Mouse (Mus musculus): ENCODE measurements around the gene Kif3a. TPM values are rescaled to one million over a fixed set of nuclear protein-coding genes. Genes with fewer than 3 reads are reported as not detected.

The Kif3a gene
- polyA plus RNA-seq, 1 experiment from 2014 or later: 27.4 TPM

DNA sequence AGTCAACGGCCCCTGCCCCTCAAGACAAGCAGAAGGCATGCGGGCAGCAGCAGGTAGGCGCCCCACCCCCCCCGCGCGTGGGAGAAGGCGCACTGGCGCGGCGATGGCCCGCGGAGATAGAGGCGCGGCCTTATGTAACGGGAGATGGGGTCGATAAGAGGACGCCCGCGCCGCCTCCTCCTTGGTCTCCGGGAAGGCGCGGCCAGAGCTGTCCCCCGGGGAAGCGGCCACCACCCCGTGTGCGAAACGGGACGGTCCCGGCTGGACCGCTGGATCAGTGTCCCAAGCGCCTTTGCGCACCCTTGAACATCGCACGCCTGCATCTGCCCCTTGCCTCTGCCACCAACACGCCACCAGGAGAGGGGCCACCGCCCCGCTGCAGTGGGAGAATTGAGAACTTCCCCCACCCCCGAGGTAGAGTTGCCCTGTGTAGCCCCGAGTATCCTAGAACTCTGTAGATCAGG is 69.0 kb downstream of the Kif3a start:
- DNase-seq (ENCODE audit: low spot score): no peak

DNA sequence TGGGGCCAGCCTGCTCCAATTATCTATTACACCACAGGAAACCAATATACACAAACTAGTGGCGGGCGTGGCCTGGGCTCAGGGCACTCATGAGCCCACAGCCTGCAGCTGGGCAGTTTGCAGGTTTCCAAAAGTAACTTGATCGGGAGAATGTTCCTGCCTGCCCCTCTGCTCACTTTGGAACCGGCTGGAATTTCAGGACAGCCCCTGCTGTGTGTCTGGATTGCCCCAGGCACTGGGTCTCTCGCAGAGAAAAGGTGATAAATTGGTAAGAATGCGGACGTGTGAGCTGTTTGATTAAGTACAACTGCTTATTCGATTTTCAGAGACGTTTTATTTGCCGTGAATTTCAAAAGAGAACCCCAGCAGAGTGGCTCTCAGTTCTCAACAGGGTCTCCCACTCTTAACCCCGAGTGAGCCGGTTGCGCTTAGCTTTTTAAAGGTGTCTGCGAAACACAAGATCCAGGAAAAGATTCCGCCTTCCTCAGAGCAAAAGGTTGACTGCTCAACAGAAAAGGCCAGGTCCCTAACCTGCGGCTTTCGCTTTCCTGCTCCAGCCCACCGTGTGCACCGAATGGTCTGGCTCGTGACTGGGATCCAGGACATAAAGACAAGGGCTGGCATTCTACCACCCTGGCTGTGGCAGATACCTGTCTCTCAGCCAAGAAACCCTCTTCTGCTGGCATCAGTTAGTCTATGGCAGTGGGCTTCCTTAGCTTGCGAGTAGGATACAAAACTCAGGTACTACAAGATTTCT is 70.0 kb downstream of the Kif3a start:
- H3K4me2 ChIP-seq: peak overlapping the region; percentile 38
- no peaks in the 10 kb centered on the region for H3K9me3 ChIP-seq (ENCODE audit: control insufficient read depth, low read length)
- 24% methylated on average over 21 of the region's 21 CpGs for WGBS
- H3K4me1 ChIP-seq (replicated peaks; ENCODE audit: control insufficient read depth, insufficient read depth, low read length): peaks cover 17% of the 10 kb centered on the region
- ATAC-seq (replicated peaks; ENCODE audit: low FRiP score) (no peak), DNase-seq (ENCODE audit: low spot score) (no peak)
- H3K4me3 ChIP-seq (ENCODE audit: low read depth, low read length): no peak overlapping the region
- peaks cover 28% of the 10 kb centered on the region for H3K27me3 ChIP-seq (replicated peaks; ENCODE audit: control insufficient read depth, insufficient read depth, low read length)
- H3K9ac ChIP-seq (ENCODE audit: low read depth, low read length): no peak overlapping the region
- no peak overlapping the region for H3K27ac ChIP-seq (ENCODE audit: low read depth, low read length)
- H3K36me3 ChIP-seq (ENCODE audit: control insufficient read depth, insufficient read depth, low read length): no peaks in the 10 kb centered on the region

More for the DNA sequence above, 69.0 kb downstream of the Kif3a start:
- H3K27ac ChIP-seq (ENCODE audit: low read depth, low read length): no peak overlapping the region
- H3K27me3 ChIP-seq (replicated peaks; ENCODE audit: control insufficient read depth, insufficient read depth, low read length): peaks cover 28% of the 10 kb centered on the region
- H3K9me3 ChIP-seq (ENCODE audit: control insufficient read depth, low read length): no peaks in the 10 kb centered on the region
- peak overlapping the region; percentile 36 for H3K4me3 ChIP-seq (ENCODE audit: low read depth, low read length)
- H3K9ac ChIP-seq (ENCODE audit: low read depth, low read length): no peak overlapping the region
- H3K4me2 ChIP-seq: peak overlapping the region; percentile 83
- H3K36me3 ChIP-seq (ENCODE audit: control insufficient read depth, insufficient read depth, low read length): no peaks in the 10 kb centered on the region
- peaks cover 17% of the 10 kb centered on the region for H3K4me1 ChIP-seq (replicated peaks; ENCODE audit: control insufficient read depth, insufficient read depth, low read length)
- WGBS: 1% methylated on average over 40 of the region's 40 CpGs
- ATAC-seq (replicated peaks; ENCODE audit: low FRiP score): peak; percentile 34; the same call in 1 of the 2 replicates

DNA sequence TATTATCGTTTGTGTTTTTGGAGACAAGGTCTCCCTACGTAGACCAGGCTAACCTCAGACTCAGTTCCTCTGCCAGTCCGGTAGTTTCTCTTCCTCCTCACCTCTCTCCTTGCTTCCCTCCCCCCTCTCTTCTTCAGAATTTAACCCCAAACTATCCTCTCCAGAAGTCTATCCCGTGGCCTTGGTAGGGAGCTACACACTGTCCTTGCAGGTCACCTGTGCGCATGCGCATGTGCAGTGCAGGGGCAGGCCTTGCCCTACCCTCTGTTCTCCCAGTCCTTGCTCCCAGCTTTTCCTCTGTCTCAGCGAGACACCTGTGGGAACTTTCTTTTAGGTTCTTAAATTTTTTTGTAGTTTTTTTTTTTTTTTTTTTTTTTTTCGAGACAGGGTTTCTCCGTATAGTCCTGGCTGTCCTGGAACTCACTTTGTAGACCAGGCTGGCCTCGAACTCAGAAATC is 70.7 kb downstream of the Kif3a start:
- Histone ChIP-seq H3K36me3 (ENCODE audit: control insufficient read depth, insufficient read depth, low read length) (no peaks in the 10 kb centered on the region), H3K9ac (ENCODE audit: low read depth, low read length) (no peak overlapping the region), H3K27me3 (replicated peaks; ENCODE audit: control insufficient read depth, insufficient read depth, low read length) (peaks cover 28% of the 10 kb centered on the region), H3K4me2 (no peak overlapping the region), H3K9me3 (ENCODE audit: control insufficient read depth, low read length) (no peaks in the 10 kb centered on the region), H3K4me3 (ENCODE audit: low read depth, low read length) (no peak overlapping the region), H3K27ac (ENCODE audit: low read depth, low read length) (no peak overlapping the region), H3K4me1 (replicated peaks; ENCODE audit: control insufficient read depth, insufficient read depth, low read length) (peaks cover 18% of the 10 kb centered on the region)
- DNase-seq (ENCODE audit: low spot score) (no peak), ATAC-seq (replicated peaks; ENCODE audit: low FRiP score) (no peak)
- WGBS: 70% methylated on average over 10 of the region's 10 CpGs

DNA sequence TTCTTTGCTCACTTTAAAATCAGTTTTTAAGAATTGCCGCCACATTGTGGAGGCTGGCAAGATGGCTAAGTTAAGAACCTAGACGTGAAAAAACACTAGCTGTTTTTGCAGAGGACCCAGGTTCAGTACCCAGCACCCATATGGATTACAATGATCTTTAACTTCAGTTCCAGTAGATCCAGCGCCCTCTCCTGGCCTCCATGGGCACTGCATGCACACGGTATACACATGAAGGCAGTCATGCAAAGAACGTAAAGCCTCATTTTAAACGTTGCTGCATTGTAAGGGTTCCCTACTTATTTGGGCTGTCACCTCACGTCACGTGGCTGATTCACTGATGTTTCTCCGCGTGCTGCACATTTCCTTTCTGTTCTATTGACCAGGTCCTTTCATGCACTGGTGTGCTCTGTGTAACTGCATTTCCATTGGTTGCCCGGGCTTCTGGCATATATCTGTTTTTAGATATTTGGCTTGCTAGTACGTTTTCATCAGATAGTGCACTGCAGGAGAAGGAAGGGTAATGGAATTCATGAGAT is 75.6 kb downstream of the Kif3a start:
- no peak overlapping the region for H3K4me3 ChIP-seq (ENCODE audit: low read depth, low read length)
- WGBS: 62% methylated on average over 12 of the region's 12 CpGs
- no peak overlapping the region for H3K4me2 ChIP-seq
- H3K9ac ChIP-seq (ENCODE audit: low read depth, low read length): no peak overlapping the region
- H3K27me3 ChIP-seq (replicated peaks; ENCODE audit: control insufficient read depth, insufficient read depth, low read length): peaks cover under 1% of the 10 kb centered on the region; the same call in 1 of the 2 replicates
- DNase-seq (ENCODE audit: low spot score) (no peak), ATAC-seq (replicated peaks; ENCODE audit: low FRiP score) (no peak)
- H3K9me3 ChIP-seq (ENCODE audit: control insufficient read depth, low read length): no peaks in the 10 kb centered on the region
- peaks cover 8% of the 10 kb centered on the region for H3K4me1 ChIP-seq (replicated peaks; ENCODE audit: control insufficient read depth, insufficient read depth, low read length)
- H3K27ac ChIP-seq (ENCODE audit: low read depth, low read length): no peak overlapping the region
- no peaks in the 10 kb centered on the region for H3K36me3 ChIP-seq (ENCODE audit: control insufficient read depth, insufficient read depth, low read length)

DNA sequence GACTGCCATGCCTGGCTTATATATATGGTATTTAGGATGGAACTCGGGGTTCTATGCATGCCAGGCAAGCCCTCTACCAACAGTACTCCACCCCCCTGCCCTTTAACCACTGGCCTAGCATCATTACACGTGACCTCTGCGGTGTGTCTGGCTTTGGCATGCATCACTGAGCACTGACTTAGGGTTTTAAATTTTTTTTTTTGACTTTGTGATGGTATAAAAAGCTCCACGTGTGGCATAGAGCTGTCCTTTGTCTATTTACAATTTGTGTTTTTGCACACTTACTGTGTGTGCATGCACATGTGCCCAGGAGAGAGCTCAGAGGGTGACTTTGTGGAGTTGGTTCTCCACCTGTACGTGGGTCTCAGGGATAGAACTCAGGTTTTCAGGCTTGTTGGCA is 76.8 kb downstream of the Kif3a start:
- WGBS: 77% methylated on average over 5 of the region's 5 CpGs
- H3K4me2 ChIP-seq: no peak overlapping the region

DNA sequence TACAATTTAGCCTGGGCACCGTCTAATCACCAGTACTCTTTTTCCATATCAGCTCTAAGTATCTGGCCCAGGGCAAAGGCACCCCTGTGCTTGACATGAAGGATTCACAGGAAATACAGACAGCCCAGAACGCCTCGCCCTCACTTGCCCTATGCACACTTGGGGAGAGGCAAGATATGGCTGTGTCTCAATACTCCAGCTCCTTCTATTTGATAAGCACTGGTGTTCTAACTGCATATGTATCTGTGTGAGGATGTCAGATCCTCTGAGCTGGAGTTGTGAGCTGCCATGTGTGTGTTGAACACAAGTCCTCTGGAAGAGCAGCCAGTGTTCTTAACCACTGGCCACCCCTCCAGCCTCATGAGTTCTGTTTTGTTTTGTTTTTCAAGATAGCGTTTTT is 84.3 kb downstream of the Kif3a start:
- H3K36me3 ChIP-seq (ENCODE audit: control insufficient read depth, insufficient read depth, low read length): peaks cover 21% of the 10 kb centered on the region
- DNase-seq (ENCODE audit: low spot score) (no peak), ATAC-seq (replicated peaks; ENCODE audit: low FRiP score) (peak; percentile 48)
- no peaks in the 10 kb centered on the region for H3K9me3 ChIP-seq (ENCODE audit: control insufficient read depth, low read length)
- no peak overlapping the region for H3K27ac ChIP-seq (ENCODE audit: low read depth, low read length)
- no peak overlapping the region for H3K4me3 ChIP-seq (ENCODE audit: low read depth, low read length)
- H3K27me3 ChIP-seq (replicated peaks; ENCODE audit: control insufficient read depth, insufficient read depth, low read length): no peaks in the 10 kb centered on the region
- H3K9ac ChIP-seq (ENCODE audit: low read depth, low read length): no peak overlapping the region
- H3K4me1 ChIP-seq (replicated peaks; ENCODE audit: control insufficient read depth, insufficient read depth, low read length): peaks cover 14% of the 10 kb centered on the region
- 71% methylated on average over 4 of the region's 4 CpGs for WGBS
- no peak overlapping the region for H3K4me2 ChIP-seq

More for the DNA sequence above, 76.8 kb downstream of the Kif3a start:
- Histone ChIP-seq H3K27me3 (replicated peaks; ENCODE audit: control insufficient read depth, insufficient read depth, low read length) (no peaks in the 10 kb centered on the region), H3K9me3 (ENCODE audit: control insufficient read depth, low read length) (no peaks in the 10 kb centered on the region), H3K4me3 (ENCODE audit: low read depth, low read length) (no peak overlapping the region), H3K9ac (ENCODE audit: low read depth, low read length) (no peak overlapping the region), H3K4me1 (replicated peaks; ENCODE audit: control insufficient read depth, insufficient read depth, low read length) (peaks cover 8% of the 10 kb centered on the region), H3K36me3 (ENCODE audit: control insufficient read depth, insufficient read depth, low read length) (no peaks in the 10 kb centered on the region), H3K27ac (ENCODE audit: low read depth, low read length) (no peak overlapping the region)
- DNase-seq (ENCODE audit: low spot score) (no peak), ATAC-seq (replicated peaks; ENCODE audit: low FRiP score) (no peak)

Other genes with a start within 250 kb of the Kif3a start
- 36.7 and 37.9 TPM in 2 replicates for gene Zcchc10, start 242.7 kb upstream of the Kif3a start, polyA plus RNA-seq (2014; fragmentation: Nextera tagmentation; extraction: Ambion mirVana)
- gene Aff4, start 216.5 kb upstream of the Kif3a start, polyA plus RNA-seq (2014; fragmentation: Nextera tagmentation; extraction: Ambion mirVana): 16.5 and 17.3 TPM in 2 replicates
- gene Leap2, start 144.2 kb upstream of the Kif3a start, polyA plus RNA-seq (2014; fragmentation: Nextera tagmentation; extraction: Ambion mirVana): 5.1 and 6.5 TPM in 2 replicates
- 746 and 848 TPM in 2 replicates for gene Uqcrq, start 136.5 kb upstream of the Kif3a start, polyA plus RNA-seq (2014; fragmentation: Nextera tagmentation; extraction: Ambion mirVana)
- gene Gdf9, start 136.4 kb upstream of the Kif3a start, polyA plus RNA-seq (2014; fragmentation: Nextera tagmentation; extraction: Ambion mirVana): 0.30 and 0.89 TPM in 2 replicates
- 0.10 TPM in 1 of 2 replicates, not detected in the other for gene Gm10447, start 110.3 kb upstream of the Kif3a start, polyA plus RNA-seq (2014; fragmentation: Nextera tagmentation; extraction: Ambion mirVana)
- 2.6 and 2.7 TPM in 2 replicates for gene Shroom1, start 110.2 kb upstream of the Kif3a start, polyA plus RNA-seq (2014; fragmentation: Nextera tagmentation; extraction: Ambion mirVana)
- gene Gm9837, start 96.9 kb upstream of the Kif3a start, polyA plus RNA-seq (2014; fragmentation: Nextera tagmentation; extraction: Ambion mirVana): not detected in 2 replicates
- not detected in 2 replicates for gene Gm9945, start 87.2 kb upstream of the Kif3a start, polyA plus RNA-seq (2014; fragmentation: Nextera tagmentation; extraction: Ambion mirVana)
- 1.1 and 1.5 TPM in 2 replicates for gene Sowaha, start 87.1 kb upstream of the Kif3a start, polyA plus RNA-seq (2014; fragmentation: Nextera tagmentation; extraction: Ambion mirVana)
- 43.4 and 47.4 TPM in 2 replicates for gene Sept8, start 48.1 kb upstream of the Kif3a start, polyA plus RNA-seq (2014; fragmentation: Nextera tagmentation; extraction: Ambion mirVana)
- gene Il4, start 51.3 kb downstream of the Kif3a start, polyA plus RNA-seq (2014; fragmentation: Nextera tagmentation; extraction: Ambion mirVana): 1.9 and 3.2 TPM in 2 replicates
- gene Il13, start 67.3 kb downstream of the Kif3a start, polyA plus RNA-seq (2014; fragmentation: Nextera tagmentation; extraction: Ambion mirVana): not detected in 2 replicates
- gene Rad50, start 139.9 kb downstream of the Kif3a start, polyA plus RNA-seq (2014; fragmentation: Nextera tagmentation; extraction: Ambion mirVana): 36.4 and 37.5 TPM in 2 replicates
- gene Il5, start 153.4 kb downstream of the Kif3a start, polyA plus RNA-seq (2014; fragmentation: Nextera tagmentation; extraction: Ambion mirVana): not detected in 2 replicates
- 8.4 and 8.7 TPM in 2 replicates for gene Irf1, start 202.6 kb downstream of the Kif3a start, polyA plus RNA-seq (2014; fragmentation: Nextera tagmentation; extraction: Ambion mirVana)
- not detected in 2 replicates for gene Gm17334, start 205.8 kb downstream of the Kif3a start, polyA plus RNA-seq (2014; fragmentation: Nextera tagmentation; extraction: Ambion mirVana)